Mouse (Mus musculus): ENCODE measurements around the gene Glrx. TPM values are rescaled to one million over a fixed set of nuclear protein-coding genes. Genes with fewer than 3 reads are reported as not detected.

Gene Glrx
- 88.3 and 91.7 TPM in 2 replicates for polyA plus RNA-seq (2015; fragmentation: Nextera tagmentation; extraction: Ambion mirVana)

GRCm38 (mm10) chr13:75839719-75840481 is at the start of gene Glrx:
Glrx (plus strand) TSS chr13:75839868.
- Histone ChIP-seq H3K4me1 (peaks cover 9% of the 10 kb centered on the region; the same call in 1 of the 2 replicates), H3K9ac (peak within 1 kb of the TSS; percentile 34), H3K36me3 (no peaks in the 10 kb centered on the region), H3K4me2 (peak within 1 kb of the TSS; percentile 68), H3K27ac (peak within 1 kb of the TSS; percentile 87), H3K9me3 (no peaks in the 10 kb centered on the region), H3K27me3 (replicated peaks) (no peaks in the 10 kb centered on the region), H3K4me3 (replicated peaks) (peak within 1 kb of the TSS; percentile 60)
- WGBS, result 0% methylated on average over 12 of the region's 12 CpGs
- ATAC-seq (ENCODE audit: insufficient read depth, low FRiP score, low read depth), result peak; percentile 82

GRCm38 (mm10) chr13:75790550-75791205 is 49.0 kb upstream of the Glrx start:
- 62% methylated on average over 1 of the region's 1 CpGs for WGBS
- Histone ChIP-seq H3K9ac (no peak overlapping the region), H3K4me3 (replicated peaks) (no peak overlapping the region), H3K27ac (no peak overlapping the region), H3K9me3 (no peaks in the 10 kb centered on the region), H3K27me3 (replicated peaks) (no peaks in the 10 kb centered on the region), H3K4me2 (no peak overlapping the region), H3K4me1 (no peaks in the 10 kb centered on the region), H3K36me3 (no peaks in the 10 kb centered on the region)
- ATAC-seq (ENCODE audit: insufficient read depth, low FRiP score, low read depth), result no peak

GRCm38 (mm10) chr13:75793863-75794629 is 45.6 kb upstream of the Glrx start:
- no peak overlapping the region for H3K4me2 ChIP-seq
- no peak overlapping the region for H3K4me3 ChIP-seq (replicated peaks)
- no peak overlapping the region for H3K27ac ChIP-seq
- H3K27me3 ChIP-seq (replicated peaks), result no peaks in the 10 kb centered on the region
- no peaks in the 10 kb centered on the region for H3K9me3 ChIP-seq
- no peaks in the 10 kb centered on the region for H3K36me3 ChIP-seq
- no peak for ATAC-seq (ENCODE audit: insufficient read depth, low FRiP score, low read depth)
- H3K9ac ChIP-seq, result no peak overlapping the region
- H3K4me1 ChIP-seq, result peaks cover 3% of the 10 kb centered on the region; the same call in 1 of the 2 replicates
- WGBS, result 62% methylated on average over 6 of the region's 6 CpGs

- Histone ChIP-seq H3K4me2 (peak overlapping the region; percentile 54), H3K4me1 (peaks cover 3% of the 10 kb centered on the region; the same call in 1 of the 2 replicates), H3K36me3 (no peaks in the 10 kb centered on the region), H3K4me3 (replicated peaks) (peak overlapping the region; percentile 30), H3K27ac (peak overlapping the region; percentile 46), H3K27me3 (replicated peaks) (no peaks in the 10 kb centered on the region), H3K9ac (no peak overlapping the region), H3K9me3 (no peaks in the 10 kb centered on the region)
- ATAC-seq (ENCODE audit: insufficient read depth, low FRiP score, low read depth), result peak; percentile 97
- WGBS, result 16% methylated on average over 18 of the region's 18 CpGs
Measured at GRCm38 (mm10) chr13:75797369-75798141, 42.1 kb upstream of the Glrx start.

- H3K36me3 ChIP-seq, result no peaks in the 10 kb centered on the region
- no peaks in the 10 kb centered on the region for H3K27me3 ChIP-seq (replicated peaks)
- no peak overlapping the region for H3K9ac ChIP-seq
- H3K4me2 ChIP-seq, result no peak overlapping the region
- peaks cover 3% of the 10 kb centered on the region; the same call in 1 of the 2 replicates for H3K4me1 ChIP-seq
- H3K9me3 ChIP-seq, result no peaks in the 10 kb centered on the region
- no peak overlapping the region for H3K4me3 ChIP-seq (replicated peaks)
- H3K27ac ChIP-seq, result peak overlapping the region; percentile 31; the same call in 1 of the 2 replicates
- no peak for ATAC-seq (ENCODE audit: insufficient read depth, low FRiP score, low read depth)
- WGBS, result 64% methylated on average over 7 of the region's 7 CpGs
Measured at GRCm38 (mm10) chr13:75798413-75799302, 41.0 kb upstream of the Glrx start.

GRCm38 (mm10) chr13:75799421-75799820 is 40.2 kb upstream of the Glrx start:
- H3K27ac ChIP-seq, result no peak overlapping the region
- 91% methylated on average over 3 of the region's 3 CpGs for WGBS
- no peaks in the 10 kb centered on the region for H3K9me3 ChIP-seq
- H3K4me1 ChIP-seq, result peaks cover 3% of the 10 kb centered on the region; the same call in 1 of the 2 replicates
- no peak overlapping the region for H3K9ac ChIP-seq
- no peaks in the 10 kb centered on the region for H3K36me3 ChIP-seq
- ATAC-seq (ENCODE audit: insufficient read depth, low FRiP score, low read depth), result no peak
- H3K27me3 ChIP-seq (replicated peaks), result no peaks in the 10 kb centered on the region
- no peak overlapping the region for H3K4me2 ChIP-seq
- no peak overlapping the region for H3K4me3 ChIP-seq (replicated peaks)

- no peak overlapping the region for H3K9ac ChIP-seq
- no peaks in the 10 kb centered on the region for H3K36me3 ChIP-seq
- H3K4me2 ChIP-seq, result no peak overlapping the region
- no peak for ATAC-seq (ENCODE audit: insufficient read depth, low FRiP score, low read depth)
- 82% methylated on average over 1 of the region's 1 CpGs for WGBS
- H3K4me3 ChIP-seq (replicated peaks), result no peak overlapping the region
- H3K9me3 ChIP-seq, result no peaks in the 10 kb centered on the region
- H3K4me1 ChIP-seq, result no peaks in the 10 kb centered on the region
- H3K27me3 ChIP-seq (replicated peaks), result no peaks in the 10 kb centered on the region
- H3K27ac ChIP-seq, result no peak overlapping the region
Measured at GRCm38 (mm10) chr13:75807969-75808368, 31.7 kb upstream of the Glrx start.

- no peak overlapping the region for H3K4me3 ChIP-seq (replicated peaks)
- H3K4me2 ChIP-seq, result no peak overlapping the region
- 75% methylated on average over 1 of the region's 1 CpGs for WGBS
- H3K27ac ChIP-seq, result no peak overlapping the region
- no peak overlapping the region for H3K9ac ChIP-seq
- H3K27me3 ChIP-seq (replicated peaks), result no peaks in the 10 kb centered on the region
- H3K9me3 ChIP-seq, result no peaks in the 10 kb centered on the region
- no peaks in the 10 kb centered on the region for H3K36me3 ChIP-seq
- H3K4me1 ChIP-seq, result no peaks in the 10 kb centered on the region
- no peak for ATAC-seq (ENCODE audit: insufficient read depth, low FRiP score, low read depth)
Measured at GRCm38 (mm10) chr13:75809957-75810356, 29.7 kb upstream of the Glrx start.

GRCm38 (mm10) chr13:75817183-75817582 is 22.5 kb upstream of the Glrx start:
- ATAC-seq (ENCODE audit: insufficient read depth, low FRiP score, low read depth), result no peak
- whole genome bisulfite sequencing, result 97% methylated on average over 2 of the region's 2 CpGs

GRCm38 (mm10) chr13:75818486-75818885 is 21.2 kb upstream of the Glrx start:
- ATAC-seq (ENCODE audit: insufficient read depth, low FRiP score, low read depth), result no peak
- Histone ChIP-seq H3K27me3 (replicated peaks) (no peaks in the 10 kb centered on the region), H3K4me1 (no peaks in the 10 kb centered on the region), H3K36me3 (no peaks in the 10 kb centered on the region), H3K27ac (no peak overlapping the region), H3K9me3 (no peaks in the 10 kb centered on the region), H3K4me2 (no peak overlapping the region), H3K4me3 (replicated peaks) (no peak overlapping the region), H3K9ac (no peak overlapping the region)
- WGBS, result 44% methylated on average over 3 of the region's 3 CpGs

More at GRCm38 (mm10) chr13:75817183-75817582, 22.5 kb upstream of the Glrx start:
- H3K27ac ChIP-seq, result no peak overlapping the region
- H3K36me3 ChIP-seq, result no peaks in the 10 kb centered on the region
- H3K9ac ChIP-seq, result no peak overlapping the region
- H3K27me3 ChIP-seq (replicated peaks), result no peaks in the 10 kb centered on the region
- no peak overlapping the region for H3K4me2 ChIP-seq
- no peaks in the 10 kb centered on the region for H3K9me3 ChIP-seq
- no peak overlapping the region for H3K4me3 ChIP-seq (replicated peaks)
- no peaks in the 10 kb centered on the region for H3K4me1 ChIP-seq
